Mouse (Mus musculus): ENCODE measurements around the gene Myo10. TPM values are rescaled to one million over a fixed set of nuclear protein-coding genes. Genes with fewer than 3 reads are reported as not detected.

Myo10 gene
- total RNA-seq, 2 experiments from 2014 or later = 41.7 to 47.6 TPM

- DNase-seq (ENCODE audit: low spot score in 2 of 2) = no peak
- intact Hi-C loops (cut with DNase I) = no loop called here
These were observed 228.2 kb downstream of the Myo10 start for GRCm38 (mm10) chr15:25850552-25850951.

DNA sequence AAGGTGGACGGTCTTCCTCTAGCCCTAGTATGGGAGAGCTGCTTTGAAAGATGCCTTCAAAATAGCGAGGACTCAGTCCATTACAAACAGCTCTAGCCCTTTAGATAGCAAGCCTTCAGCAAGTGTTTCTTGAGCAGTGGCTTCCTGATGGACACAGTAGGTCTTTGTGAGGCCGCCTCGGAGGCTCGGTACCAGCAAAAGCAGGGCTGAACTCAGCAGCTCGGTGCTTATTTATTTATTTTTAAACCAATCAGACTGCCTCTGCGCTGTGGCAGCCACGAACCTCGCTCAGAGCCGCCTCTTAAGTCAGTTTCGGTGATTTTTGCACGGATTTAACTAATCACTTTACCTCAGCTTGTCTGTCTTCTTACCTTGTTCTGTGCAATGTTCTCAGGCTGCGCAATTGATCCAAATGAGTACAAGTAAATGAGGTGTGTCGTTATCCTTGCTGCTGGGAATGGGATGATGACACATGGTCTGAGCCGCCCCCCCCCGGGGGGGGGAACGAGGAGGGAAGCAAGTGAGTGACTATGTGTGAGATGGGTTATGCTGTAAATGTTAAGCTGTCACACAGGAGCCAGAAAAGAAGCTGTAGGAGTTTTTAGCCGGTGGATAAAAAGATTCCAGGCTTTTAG, 232.1 kb downstream of the Myo10 start:
- intact Hi-C loops (cut with DNase I) = no loop called here
- no peak for DNase-seq (ENCODE audit: low spot score in 2 of 2)

GRCm38 (mm10) chr15:25858611-25859058, 236.3 kb downstream of the Myo10 start:
- intact Hi-C loops (cut with DNase I) = no loop called here
- no peak for DNase-seq (ENCODE audit: low spot score in 2 of 2)

GRCm38 (mm10) chr15:25859469-25859868, 237.1 kb downstream of the Myo10 start:
- intact Hi-C loops (cut with DNase I) = no loop called here
- no peak for DNase-seq (ENCODE audit: low spot score in 2 of 2)

DNA sequence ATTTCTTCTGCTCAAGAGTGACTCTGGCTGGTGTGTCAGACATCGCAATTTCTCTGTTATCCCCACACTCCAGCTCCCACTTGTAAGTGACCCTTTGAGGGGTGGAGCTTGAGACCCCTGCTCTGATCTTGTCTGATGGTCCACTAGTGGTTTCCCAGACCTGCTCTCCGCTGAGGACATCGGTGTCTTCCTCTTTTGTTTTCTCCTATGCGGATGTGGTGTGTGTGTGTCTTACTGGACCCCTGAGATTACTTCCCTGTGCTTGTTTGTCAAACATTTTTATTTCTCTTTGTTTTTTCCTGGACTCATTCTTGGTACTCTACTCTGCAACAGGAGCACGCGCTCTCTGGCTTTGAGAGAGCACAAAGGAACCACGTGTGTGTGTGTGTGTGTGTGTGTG, 239.6 kb downstream of the Myo10 start:
- no peak for DNase-seq (ENCODE audit: low spot score in 2 of 2)
- intact Hi-C loops (cut with DNase I) = no loop called here

Other genes with a start within 250 kb of the Myo10 start
- 100 to 1,000 TPM; 645 to 834 TPM for gene Basp1, start 208.8 kb upstream of the Myo10 start, total RNA-seq (2021)
- gene Retreg1, start 220.7 kb downstream of the Myo10 start, total RNA-seq (2021) = 10 to 100 TPM; 32.2 to 34.2 TPM